Mouse (Mus musculus) kidney, adult 2 months (tissue): ENCODE measurements around the gene Aldh3b3.

ENCODE experiments used
- CTCF ChIP-seq: fragments of 200-500 bp; conservative IDR thresholded peaks from 2 replicates; pipeline ENCODE4 v1.5.1; 2011; ENCODE audit warnings: low read depth, mild to moderate bottlenecking, control low read depth, low read length, moderate library complexity, mixed read lengths; ENCODE audit not compliant: insufficient read depth, insufficient read length
- POLR2A ChIP-seq: fragments of 200-500 bp; IDR thresholded peaks from one replicate; pipeline ENCODE4 v1.6.1; 2011; ENCODE audit warnings: low read depth, low read length, control low read depth

GRCm38 (mm10) chr19:3975866-3976265 is 17.4 kb downstream of the Aldh3b3 start:
- TF ChIP-seq CTCF (no peak), POLR2A (no peak)
